Mouse (Mus musculus): ENCODE measurements around the gene Corin.

Gene Corin

DNA sequence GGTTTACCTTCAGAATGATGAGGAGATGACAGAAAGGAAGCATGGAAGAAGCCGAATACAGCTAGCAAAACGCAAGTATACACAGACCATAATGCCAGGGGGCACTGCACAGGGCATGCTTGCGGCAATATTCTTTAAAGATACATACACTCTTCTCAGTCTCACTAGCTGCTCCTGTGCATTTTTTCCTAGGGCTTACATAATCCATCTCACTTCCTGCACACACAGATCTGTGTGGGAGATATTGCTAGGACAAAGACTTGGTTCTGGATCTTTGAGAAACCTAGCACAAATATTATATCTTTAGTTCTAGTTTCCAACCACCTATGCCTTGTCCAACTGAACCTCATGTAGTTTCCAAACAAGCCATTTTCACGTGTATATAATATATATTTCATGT lies 189.0 kb downstream of the Corin start:
- DNase-seq (ENCODE audit: low read depth): no peak

DNA sequence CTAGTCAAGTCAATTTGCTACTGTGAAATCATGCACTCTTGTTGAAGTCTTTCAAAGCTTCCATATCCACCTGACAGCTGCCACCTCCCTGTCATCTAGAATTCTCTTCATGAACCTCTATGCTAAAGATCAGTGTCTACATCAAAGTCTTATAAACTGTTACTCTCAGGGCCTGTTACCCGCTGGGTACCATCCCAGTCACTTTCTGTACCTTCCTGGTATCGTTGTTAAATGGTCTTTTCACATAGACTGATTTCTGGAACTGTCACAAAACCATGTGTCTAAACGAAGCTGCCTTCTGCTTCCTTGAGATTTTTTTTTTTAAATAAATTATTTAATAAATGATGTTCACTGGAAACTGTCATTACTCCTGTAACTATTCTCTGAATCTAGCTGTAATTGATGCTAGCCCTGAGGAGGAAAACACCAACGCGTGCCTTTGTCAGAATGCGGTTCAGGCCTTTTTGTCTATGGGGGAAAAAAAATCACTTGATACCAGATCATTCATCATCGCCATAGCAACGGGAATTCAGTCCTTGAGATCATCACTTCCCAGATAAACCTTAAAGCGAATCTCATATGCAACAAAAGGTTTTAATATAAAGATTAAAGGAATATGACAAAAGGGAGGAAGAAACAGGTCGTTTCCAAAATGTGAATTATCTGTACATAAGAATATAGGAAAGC lies 205.7 kb downstream of the Corin start:
- no peak for DNase-seq (ENCODE audit: low read depth)

DNA sequence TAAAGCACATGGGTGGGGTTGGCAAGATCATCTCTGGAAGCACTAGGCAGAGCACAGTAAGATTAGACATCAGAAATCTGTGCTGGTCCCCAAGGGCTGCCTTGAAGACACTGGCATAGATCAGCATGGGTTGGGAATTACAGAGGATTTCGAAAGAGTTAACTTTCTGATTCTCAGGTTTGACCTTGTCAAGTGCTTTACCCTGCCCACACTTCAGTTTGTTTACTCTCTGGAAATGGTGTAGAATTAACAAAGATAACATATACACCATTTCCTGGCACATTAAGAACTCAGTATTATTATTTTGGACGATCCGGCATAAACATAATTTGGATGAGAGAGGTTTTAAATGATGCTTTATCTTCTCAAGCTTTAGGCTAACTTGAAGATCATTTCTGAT lies 219.2 kb downstream of the Corin start:
- no peak for DNase-seq (ENCODE audit: low read depth)

DNA sequence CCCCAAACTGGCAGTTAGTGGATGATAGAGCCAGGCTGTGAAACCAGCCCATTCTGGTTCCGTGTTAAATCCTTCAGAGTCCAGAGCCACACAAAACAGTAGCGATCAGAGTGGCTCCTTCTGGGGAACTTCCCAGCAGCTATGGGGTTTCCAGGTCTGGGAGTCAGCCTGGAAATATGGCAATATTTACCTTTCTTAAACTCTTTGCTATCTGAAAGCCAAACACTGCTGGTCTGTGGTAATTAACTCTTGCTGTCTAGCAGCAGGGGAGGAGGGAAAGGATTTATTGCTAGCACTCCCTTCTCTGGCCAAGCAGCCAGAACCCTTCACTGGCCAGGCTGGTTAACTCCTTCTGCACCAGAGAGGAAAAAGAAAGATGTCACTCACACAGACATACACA lies 221.4 kb downstream of the Corin start:
- no peak for DNase-seq (ENCODE audit: low read depth)

DNA sequence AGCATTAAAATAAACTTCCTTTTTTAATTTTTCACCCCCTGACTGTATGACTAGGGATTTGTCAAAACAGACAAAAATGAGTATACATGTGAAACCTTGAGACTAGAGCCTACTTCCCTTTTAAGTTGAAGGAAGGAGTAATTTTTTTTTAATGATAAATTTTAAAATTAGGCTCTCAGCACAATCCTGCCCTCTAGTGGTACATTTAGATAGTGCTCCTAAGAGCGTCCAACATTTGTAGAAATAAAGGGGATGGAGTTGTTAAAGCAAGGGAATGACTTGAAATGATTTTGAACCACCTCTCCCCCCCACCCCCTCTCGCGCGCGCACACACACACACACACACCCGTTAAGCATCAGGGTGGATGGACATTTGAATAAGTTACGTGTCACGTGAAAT lies 234.6 kb downstream of the Corin start:
- peak; percentile 67 for DNase-seq (ENCODE audit: low read depth)

DNA sequence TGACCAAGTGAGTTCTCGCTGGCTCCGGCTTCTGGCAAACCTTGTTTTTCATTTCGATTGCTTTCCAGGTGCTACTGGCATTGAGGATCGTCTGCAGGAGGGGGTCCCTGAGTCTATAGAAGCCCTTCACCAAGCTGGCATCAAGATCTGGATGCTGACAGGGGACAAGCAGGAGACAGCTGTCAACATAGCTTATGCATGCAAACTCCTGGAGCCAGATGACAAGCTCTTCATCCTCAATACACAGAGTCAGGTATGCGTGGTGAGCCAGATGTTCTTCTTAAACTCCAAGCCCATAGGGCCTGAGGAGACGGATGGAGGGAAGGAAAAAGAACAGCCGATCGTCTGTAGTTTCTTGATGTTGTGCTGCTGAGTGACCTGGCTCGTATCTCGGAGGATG lies 235.1 kb downstream of the Corin start:
- no peak for DNase-seq (ENCODE audit: low read depth)

DNA sequence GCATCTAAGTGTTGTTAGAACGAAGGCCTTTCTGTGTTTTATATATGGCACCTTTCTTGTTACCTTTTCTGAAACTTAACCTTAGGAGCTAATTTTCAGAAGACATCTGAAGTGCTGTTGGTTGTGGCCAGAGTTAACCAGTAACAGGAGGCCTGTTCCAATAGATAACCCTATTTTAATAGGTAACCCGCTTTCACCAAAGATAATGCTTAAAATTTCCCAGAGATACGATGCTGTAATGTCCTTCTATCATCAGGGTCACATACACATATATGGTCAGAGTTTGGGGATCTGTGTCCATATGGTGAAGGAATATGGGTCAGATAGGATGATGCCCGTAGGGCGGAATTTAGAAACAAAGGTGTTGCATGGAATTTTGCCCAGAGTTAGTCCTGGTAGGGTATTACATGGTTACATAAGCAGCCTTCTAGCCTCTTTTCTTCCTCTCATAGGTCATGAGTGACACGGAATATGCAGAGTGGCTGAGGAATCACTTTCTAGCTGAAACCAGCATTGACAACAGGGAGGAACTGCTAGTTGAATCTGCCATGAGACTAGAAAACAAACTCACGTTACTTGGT lies 237.2 kb downstream of the Corin start:
- no peak for DNase-seq (ENCODE audit: low read depth)

DNA sequence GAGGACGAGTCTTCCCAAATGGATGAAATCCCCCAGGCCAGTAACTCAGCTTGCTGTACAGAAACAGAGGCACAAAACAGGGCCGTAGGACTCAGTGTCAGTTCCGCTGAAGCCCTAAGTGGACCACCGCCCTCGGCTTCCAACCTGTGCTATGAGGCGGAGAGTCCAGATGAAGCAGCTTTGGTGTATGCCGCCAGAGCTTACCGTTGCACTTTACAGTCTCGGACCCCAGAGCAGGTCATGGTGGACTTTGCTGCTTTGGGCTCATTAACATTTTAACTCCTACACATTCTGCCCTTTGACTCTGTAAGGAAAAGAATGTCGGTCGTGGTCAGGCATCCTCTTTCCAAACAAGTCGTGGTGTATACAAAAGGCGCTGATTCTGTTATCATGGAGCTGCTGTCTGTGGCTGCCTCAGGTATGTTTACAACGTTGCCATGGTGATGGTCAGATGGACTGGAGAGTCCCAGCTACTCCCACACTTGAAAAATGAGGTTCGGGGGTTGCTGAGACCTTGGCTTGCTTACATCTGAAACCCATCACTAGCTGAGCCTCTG lies 240.0 kb downstream of the Corin start:
- no peak for DNase-seq (ENCODE audit: low read depth)

DNA sequence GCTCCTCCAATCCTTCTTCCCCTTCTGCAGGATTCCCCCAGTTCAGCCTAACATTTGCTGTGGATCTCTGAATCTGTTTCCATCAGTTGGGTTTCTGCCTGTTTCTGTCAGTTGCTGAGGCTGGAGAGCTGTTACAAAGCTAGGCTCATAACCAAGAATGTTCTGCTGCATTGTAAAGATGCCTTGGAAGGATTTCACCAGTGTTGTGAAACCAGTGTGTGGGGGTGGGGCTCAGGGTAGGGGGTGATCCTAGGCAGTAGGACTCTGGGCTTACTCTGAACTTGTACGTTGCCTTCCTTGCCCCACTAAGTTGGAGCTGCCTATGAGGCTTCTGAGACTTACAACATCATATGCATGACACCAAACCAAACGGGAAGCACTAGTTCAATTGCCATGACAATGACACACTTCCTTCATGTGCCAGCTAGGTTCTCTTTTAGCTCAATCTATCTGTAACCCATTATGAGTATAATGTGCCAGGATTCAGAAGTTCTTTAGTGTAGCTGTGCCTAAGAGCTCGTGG lies 242.4 kb downstream of the Corin start:
- DNase-seq (ENCODE audit: low read depth): no peak

DNA sequence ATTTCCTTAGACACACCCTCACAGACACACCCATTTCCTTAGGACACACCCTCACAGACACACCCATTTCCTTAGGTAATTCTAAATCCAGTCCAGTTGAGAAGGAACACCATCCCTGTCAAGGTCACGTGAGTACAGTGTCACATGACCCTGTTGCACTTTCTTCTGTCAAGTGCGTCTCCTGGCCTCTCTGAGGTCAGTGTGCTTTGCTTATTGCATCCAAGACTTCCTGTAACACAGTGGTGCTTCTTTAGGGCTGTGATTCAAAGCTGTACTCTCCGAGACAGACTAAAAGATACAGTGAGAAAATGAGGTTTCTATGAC lies 245.0 kb downstream of the Corin start:
- DNase-seq (ENCODE audit: low read depth): peak; percentile 82

DNA sequence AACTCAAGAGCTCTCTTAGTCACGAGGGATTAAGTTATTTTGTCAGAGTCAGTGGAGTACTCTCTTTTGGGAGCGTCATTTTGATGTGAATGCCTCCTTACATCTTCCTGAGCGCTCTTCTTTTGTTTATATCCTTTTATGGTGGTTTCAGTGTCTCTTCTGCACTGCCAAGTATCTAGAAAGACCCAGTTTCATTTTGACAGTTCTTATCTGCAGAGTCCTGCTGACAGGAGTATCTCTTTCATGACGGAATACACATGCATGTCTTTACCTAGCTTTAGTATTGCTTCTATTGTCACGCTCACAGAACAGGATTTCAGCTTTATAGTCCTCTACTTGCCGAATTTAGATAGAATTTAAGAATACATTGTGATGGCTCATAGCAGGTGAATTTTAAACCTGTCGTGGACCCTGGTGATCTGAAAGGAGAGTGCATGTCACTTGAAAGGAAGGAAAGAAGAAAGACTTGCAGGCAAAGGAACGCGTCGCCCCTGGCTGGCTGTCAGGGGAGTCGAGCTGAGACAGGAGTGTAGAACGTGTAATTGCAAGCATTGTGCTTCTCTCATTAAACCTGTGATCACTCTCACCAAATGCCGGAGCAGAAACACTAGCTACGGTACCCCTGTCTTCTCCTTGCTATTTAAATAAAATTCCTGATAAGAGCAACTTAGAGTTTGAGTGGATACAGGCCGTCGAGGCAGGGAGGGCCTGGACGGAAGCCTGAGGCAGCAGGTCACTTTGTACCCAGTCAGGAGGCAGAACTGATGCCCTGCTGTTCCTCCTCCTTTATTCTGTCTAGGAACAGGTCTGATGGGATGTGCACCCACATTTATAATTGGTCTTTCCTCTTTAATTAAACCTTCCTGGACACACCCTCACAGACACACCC lies 245.6 kb downstream of the Corin start:
- no peak for DNase-seq (ENCODE audit: low read depth)

DNA sequence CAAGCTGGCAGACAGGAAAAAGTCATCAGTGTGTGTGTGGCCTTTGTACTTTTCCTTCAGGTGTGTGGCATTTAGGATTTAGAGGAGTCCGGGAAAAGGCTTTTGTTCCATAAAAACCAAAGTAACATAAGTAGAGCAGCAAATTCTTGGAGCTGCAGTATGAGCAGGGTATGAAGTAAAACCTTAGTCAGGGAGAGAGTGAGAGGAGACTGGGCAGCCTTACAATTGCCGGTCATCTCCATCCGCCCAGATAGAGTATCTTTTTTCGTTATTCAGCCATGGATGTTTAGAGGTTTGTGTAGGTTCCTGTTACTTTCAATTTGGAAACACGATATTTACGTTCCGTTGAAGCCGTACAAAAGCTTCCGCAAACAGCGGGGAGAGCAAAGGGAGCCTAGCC lies 247.2 kb downstream of the Corin start:
- DNase-seq (ENCODE audit: low read depth): no peak

DNA sequence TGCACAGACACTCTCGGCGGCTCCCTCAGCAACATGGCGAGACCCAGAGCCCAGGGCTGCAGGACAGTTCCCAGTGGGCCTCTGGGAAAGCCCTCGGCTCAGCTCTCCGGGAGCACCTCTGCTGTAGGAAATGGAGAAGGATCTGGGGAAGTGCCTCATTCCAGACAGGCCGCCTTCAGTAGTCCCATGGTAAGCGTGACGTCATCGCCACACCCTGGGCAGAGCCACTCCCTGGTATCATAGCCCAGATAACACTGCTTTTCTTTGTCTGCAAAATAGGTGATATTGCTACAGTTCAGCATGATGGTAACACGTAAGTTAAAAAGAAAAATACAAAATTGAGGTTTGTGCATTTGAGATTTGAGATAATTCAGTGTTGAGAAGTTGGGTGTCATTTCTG lies 249.3 kb downstream of the Corin start:
- DNase-seq (ENCODE audit: low read depth): no peak

DNA sequence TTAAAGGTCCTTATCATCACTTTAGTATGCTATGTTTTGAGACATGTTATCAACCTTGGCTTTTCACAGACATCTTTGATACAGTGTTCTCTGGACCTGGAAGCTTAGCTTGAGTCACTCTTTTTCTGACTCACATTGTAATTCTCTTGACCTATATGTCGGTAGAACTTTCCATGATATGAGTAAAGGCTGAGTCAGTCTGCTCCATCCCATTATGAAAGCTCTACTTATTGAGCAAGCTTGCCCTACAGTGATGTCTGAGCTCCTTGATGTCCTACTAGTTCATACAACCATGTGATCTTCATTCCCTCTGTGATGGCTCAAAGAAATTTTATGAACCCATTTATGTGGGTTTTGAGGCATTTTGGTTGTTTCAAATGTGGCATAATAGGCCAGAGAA lies 254.1 kb downstream of the Corin start:
- peak; percentile 85 for DNase-seq (ENCODE audit: low read depth)

Data from 416B (cell line).